Mouse (Mus musculus) megakaryocyte, embryonic 14.5 days (primary cell): Measurements from ENCODE around the gene Taok3. TPM values are rescaled to one million over a fixed set of nuclear protein-coding genes. Genes with fewer than 3 reads are reported as not detected.

Source experiments
- H3K27me3 ChIP-seq: replicated peaks from 2 replicates; pipeline ENCODE3; 2012; ENCODE audit warnings: inconsistent platforms
- H3K36me3 ChIP-seq: replicated peaks from 2 replicates; pipeline ENCODE3; 2012; ENCODE audit warnings: low read length, inconsistent platforms, mixed read lengths
- H3K4me1 ChIP-seq: 2 replicates; pipeline ENCODE4 v1.6.1; 2012; ENCODE audit warnings: inconsistent platforms
- H3K4me3 ChIP-seq: replicated peaks from 2 replicates; pipeline ENCODE3; 2012; ENCODE audit warnings: moderate library complexity, mild to moderate bottlenecking, inconsistent platforms
- H3K9me3 ChIP-seq: 2 replicates; pipeline ENCODE4 v1.6.1; 2012; ENCODE audit warnings: inconsistent platforms
- FLI1 ChIP-seq: IDR thresholded peaks from 2 replicates; pipeline ENCODE4 v1.6.1; 2012; ENCODE audit warnings: low read length, inconsistent platforms, mixed read lengths
- GATA1 ChIP-seq: IDR thresholded peaks from 3 replicates; pipeline ENCODE4 v1.6.1; 2012; ENCODE audit warnings: mixed read lengths, low read length, inconsistent platforms, borderline replicate concordance
- polyA plus RNA-seq: library from polyadenylated mRNA; stranded (reverse); fragments of >175 nt; gene quantifications from 2 replicates; pipeline ENCODE4 v1.2.3, GENCODE M21; 2012; ENCODE audit warnings: low replicate concordance; ENCODE audit not compliant: insufficient read depth

The Taok3 gene
- polyA plus RNA-seq, 1 experiment: 75.0 TPM

DNA sequence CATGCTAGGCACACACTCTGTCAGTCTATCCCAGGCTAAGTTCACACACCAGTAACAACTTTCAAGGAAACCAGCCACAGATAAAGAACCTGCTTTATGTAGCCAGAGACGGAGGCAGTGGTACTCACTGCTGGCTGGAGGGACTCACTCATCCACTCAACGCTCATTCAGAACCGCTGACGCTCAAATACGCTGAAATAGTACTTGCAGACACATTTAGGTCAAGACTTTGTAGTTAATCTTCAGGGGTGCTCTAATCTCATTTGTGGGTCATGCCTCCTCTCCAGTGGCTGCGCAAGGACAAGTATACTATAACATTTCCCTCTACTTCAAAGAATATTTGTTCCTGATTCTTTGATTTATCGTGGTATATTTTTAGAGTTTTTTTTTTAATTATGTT lies 54.1 kb downstream of the Taok3 start:
- Histone ChIP-seq H3K4me1 (peaks cover 84% of the 10 kb centered on the region), H3K4me3 (no peak overlapping the region), H3K9me3 (no peaks in the 10 kb centered on the region), H3K27me3 (no peaks in the 10 kb centered on the region), H3K36me3 (peaks cover 95% of the 10 kb centered on the region)
- TF ChIP-seq GATA1 (no peak), FLI1 (no peak)

DNA sequence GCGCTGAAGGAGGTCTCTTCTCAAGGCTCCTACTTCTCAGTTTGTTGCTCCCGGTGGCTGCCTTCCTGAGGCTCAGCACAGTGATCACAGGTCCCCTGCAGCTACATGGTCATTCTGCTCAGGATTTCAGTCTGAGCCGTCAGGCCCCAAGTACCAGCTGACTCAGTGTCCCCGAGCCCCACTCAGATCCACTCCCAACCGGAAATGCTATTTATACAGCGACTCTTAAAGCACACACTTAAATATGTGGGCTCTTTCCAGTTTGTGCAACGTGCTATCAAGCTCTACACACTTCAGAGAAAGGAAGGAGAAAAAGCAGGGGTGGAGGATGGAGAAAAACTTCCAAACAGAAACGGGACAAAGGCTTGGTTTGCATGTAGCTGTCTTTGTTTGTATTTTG lies 56.0 kb downstream of the Taok3 start:
- Histone ChIP-seq H3K36me3 (peaks cover 94% of the 10 kb centered on the region), H3K4me1 (peaks cover 80% of the 10 kb centered on the region), H3K9me3 (no peaks in the 10 kb centered on the region), H3K27me3 (no peaks in the 10 kb centered on the region), H3K4me3 (peak overlapping the region; percentile 3)
- TF ChIP-seq GATA1: no peak
- no peak for TF ChIP-seq FLI1

DNA sequence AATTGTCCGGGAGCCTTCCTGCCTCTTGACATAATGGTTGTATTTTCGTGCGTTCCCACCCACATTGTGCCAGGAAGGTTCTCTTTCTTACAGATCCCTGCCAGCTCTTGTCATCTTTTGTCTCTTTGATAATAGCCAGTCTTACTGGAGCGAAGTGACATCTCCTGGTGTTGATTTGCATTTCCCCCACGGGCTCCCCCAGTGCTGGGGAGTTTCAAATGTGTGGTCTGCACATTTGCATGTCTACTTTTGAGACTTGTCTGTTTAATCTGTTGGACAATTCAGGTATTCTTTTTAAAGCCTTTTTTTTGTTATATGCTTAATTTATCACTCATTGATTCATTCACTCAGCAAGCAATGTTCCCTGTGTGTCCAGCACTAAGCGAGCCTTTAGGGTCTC lies 58.1 kb downstream of the Taok3 start:
- no peak for TF ChIP-seq GATA1
- TF ChIP-seq FLI1: no peak
- Histone ChIP-seq H3K4me1 (peaks cover 90% of the 10 kb centered on the region), H3K27me3 (no peaks in the 10 kb centered on the region), H3K4me3 (no peak overlapping the region), H3K9me3 (peaks cover 1% of the 10 kb centered on the region; the same call in 1 of the 2 replicates), H3K36me3 (peaks cover 98% of the 10 kb centered on the region)

DNA sequence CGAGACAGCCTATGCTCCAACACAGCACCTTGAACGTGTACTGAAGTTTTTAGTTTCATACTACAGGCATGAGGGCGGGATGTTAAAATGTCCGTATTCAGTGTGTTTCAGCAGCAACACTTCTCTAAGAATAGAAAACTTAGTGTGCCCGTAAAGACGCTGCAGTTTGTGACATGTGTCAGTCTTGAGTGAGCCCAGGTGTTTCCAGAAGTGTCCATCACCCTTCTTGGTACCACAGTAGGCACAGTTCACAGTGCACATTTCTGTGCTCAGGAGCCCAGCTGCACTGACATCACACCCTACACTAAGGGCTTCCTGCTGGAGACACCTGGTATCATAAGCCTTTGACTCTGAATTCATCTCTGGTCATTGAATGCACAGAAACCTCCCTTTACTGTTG lies 58.6 kb downstream of the Taok3 start:
- Histone ChIP-seq H3K9me3 (peaks cover 4% of the 10 kb centered on the region; the same call in 1 of the 2 replicates), H3K4me3 (no peak overlapping the region), H3K36me3 (peaks cover 98% of the 10 kb centered on the region), H3K27me3 (no peaks in the 10 kb centered on the region), H3K4me1 (peaks cover 87% of the 10 kb centered on the region)
- no peak for TF ChIP-seq FLI1
- no peak for TF ChIP-seq GATA1

DNA sequence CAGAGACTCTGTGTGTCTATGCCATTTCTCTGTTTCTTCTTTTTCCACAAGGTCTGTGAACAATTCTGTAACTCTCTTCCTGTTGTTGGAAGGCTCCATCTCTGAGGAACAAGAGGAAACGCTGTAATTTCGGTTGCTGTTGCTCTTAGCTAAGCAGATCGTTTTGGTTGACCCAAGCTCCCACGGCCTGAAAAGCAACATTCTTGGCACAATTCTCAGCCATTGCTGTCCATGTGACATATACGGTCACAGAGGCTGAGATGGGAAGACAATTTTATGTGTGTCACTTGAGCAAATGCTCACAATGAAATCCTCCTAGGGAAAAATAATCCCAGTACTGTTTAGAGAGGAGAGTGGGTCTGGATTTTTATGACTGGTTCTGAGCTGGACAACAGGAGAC lies 62.0 kb downstream of the Taok3 start:
- Histone ChIP-seq H3K4me3 (no peak overlapping the region), H3K36me3 (peaks cover 99% of the 10 kb centered on the region), H3K27me3 (no peaks in the 10 kb centered on the region), H3K9me3 (peaks cover 21% of the 10 kb centered on the region), H3K4me1 (peaks cover 60% of the 10 kb centered on the region)
- no peak for TF ChIP-seq FLI1

DNA sequence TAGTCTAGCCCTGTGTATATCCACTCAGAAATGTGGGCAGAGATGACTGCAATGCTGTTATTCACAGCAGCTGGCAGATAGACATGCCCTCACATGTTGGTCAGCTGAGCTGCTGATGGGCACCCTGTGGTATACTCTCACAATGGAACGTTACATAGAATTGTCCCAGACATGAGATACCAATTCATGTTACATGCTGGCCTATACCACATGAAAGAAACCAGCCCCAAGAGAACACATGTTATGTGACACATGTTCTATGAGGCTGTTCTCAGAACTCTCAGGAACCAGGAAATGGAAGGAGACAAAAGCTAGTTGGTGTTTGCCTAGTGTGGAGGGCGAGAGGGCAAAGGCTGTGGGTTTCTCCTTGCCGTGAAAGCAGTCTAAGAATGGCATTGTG lies 62.5 kb downstream of the Taok3 start:
- H3K27me3 ChIP-seq: no peaks in the 10 kb centered on the region
- H3K36me3 ChIP-seq: peaks cover 98% of the 10 kb centered on the region
- peak overlapping the region; percentile 44 for H3K4me3 ChIP-seq
- H3K4me1 ChIP-seq: peaks cover 56% of the 10 kb centered on the region
- H3K9me3 ChIP-seq: peaks cover 21% of the 10 kb centered on the region
- TF ChIP-seq GATA1 (no peak), FLI1 (no peak)

DNA sequence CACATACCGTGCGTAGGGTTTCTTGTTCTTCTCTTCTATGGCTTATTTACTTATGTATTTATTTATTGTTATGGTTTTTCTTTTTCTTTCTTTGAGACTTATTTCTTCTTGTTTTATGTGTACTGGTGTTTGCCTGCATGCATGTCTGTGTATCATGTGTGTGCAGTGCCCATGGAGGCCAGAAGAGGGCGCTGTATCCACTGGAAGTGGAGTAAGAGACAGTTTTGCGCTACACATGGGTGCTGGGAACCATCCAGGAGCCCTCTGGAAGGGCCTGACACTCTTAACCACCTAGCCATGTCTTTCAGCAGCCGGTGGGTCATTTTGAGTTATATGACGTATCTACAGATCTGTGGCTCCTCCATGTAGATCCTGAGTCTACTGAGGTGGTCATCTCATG lies 64.9 kb downstream of the Taok3 start:
- Histone ChIP-seq H3K4me3 (no peak overlapping the region), H3K4me1 (peaks cover 49% of the 10 kb centered on the region), H3K9me3 (peaks cover 21% of the 10 kb centered on the region), H3K36me3 (peaks cover 99% of the 10 kb centered on the region), H3K27me3 (no peaks in the 10 kb centered on the region)
- no peak for TF ChIP-seq GATA1
- no peak for TF ChIP-seq FLI1

DNA sequence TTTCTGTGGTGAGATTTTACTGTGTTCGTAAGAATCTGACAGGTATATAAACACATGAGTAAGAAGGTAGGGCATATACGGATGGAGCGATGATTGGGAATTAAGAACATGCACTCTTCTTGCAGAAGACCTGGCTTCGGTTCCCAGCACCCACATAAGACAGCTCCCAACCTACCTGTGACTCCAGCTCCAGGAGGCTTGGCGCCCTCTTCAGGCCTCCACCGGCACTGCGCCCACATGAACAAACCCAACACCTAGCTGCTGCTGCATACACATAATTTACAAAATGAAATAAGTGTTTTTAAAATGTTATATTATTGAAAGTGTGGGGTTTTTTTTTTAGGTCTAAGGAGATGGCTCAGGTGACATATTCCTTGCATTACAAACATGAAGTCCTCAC lies 65.7 kb downstream of the Taok3 start:
- H3K36me3 ChIP-seq: peaks cover 98% of the 10 kb centered on the region
- no peak overlapping the region for H3K4me3 ChIP-seq
- peaks cover 45% of the 10 kb centered on the region for H3K4me1 ChIP-seq
- TF ChIP-seq FLI1 (no peak), GATA1 (no peak)
- H3K9me3 ChIP-seq: peaks cover 21% of the 10 kb centered on the region
- H3K27me3 ChIP-seq: no peaks in the 10 kb centered on the region

DNA sequence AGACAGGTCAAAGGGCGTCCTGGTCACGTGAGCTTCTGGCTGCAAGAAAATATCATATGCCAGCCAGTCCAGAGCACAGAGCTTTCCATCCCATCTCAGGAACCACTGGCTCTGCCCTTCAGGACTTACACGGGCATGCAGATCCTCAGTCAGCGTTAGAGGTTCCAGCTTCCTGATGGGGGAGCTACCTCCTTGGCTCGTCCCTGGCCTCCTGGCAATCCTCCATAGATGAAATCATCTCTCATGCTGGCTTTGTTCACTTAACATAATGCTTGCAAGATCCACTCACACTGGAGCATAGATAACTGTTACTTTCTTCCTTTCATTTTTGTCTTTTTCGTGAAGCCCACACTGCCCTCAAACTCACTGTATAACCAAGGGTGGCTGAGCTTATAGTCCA lies 72.1 kb downstream of the Taok3 start:
- no peaks in the 10 kb centered on the region for H3K9me3 ChIP-seq
- no peaks in the 10 kb centered on the region for H3K27me3 ChIP-seq
- H3K4me3 ChIP-seq: no peak overlapping the region
- TF ChIP-seq GATA1: no peak
- peaks cover 95% of the 10 kb centered on the region for H3K36me3 ChIP-seq
- peaks cover 42% of the 10 kb centered on the region for H3K4me1 ChIP-seq

DNA sequence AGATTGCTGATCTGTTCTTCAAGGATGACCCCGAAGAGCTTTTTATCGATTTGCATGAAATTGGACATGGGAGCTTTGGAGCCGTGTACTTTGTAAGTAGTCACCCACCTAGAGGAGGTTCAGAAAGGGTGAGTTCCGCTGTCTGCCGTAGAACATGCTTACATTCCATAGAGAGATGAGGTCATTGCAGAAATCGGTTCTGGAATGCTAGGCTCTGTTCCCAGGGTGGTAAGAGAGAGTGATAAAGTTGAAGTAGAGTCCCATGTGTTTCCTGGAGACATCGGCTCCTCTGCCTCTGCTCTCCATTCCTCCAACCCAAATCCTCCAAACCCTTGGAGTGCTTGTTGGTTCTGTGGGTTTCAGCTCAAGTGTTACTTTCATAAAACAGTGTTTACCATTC lies 73.8 kb downstream of the Taok3 start:
- TF ChIP-seq FLI1 (no peak), GATA1 (no peak)
- Histone ChIP-seq H3K4me3 (no peak overlapping the region), H3K36me3 (peaks cover 97% of the 10 kb centered on the region), H3K9me3 (peaks cover 3% of the 10 kb centered on the region; the same call in 1 of the 2 replicates), H3K4me1 (peaks cover 45% of the 10 kb centered on the region), H3K27me3 (no peaks in the 10 kb centered on the region)

DNA sequence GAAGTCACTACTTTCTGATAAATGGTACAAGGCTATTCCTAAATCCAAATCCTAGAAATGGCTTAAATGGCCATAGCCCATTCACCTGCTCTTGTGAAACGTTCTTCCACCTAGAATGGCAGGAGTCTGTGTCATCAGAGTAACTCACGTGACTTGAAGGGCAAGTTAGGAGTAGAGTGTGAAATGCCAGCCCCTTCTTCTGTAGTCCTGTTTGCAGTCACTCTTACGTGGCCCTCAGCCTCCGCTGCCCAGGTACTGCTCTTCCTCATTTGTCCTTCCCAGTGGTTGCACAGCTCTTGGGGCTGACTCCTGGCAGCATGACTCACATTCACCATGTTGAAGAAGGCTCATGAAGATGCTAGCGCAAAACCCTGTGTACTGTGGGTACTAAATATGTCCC lies 74.7 kb downstream of the Taok3 start:
- TF ChIP-seq GATA1: no peak
- TF ChIP-seq FLI1: no peak
- Histone ChIP-seq H3K4me1 (peaks cover 52% of the 10 kb centered on the region), H3K9me3 (peaks cover 3% of the 10 kb centered on the region; the same call in 1 of the 2 replicates), H3K4me3 (no peak overlapping the region), H3K36me3 (peaks cover 97% of the 10 kb centered on the region), H3K27me3 (no peaks in the 10 kb centered on the region)
